Mouse (Mus musculus): Measurements from ENCODE around the gene Tspan31. TPM values are rescaled to one million over a fixed set of nuclear protein-coding genes. Genes with fewer than 3 reads are reported as not detected.
A peak's percentile ranks its signal among the peaks of the same experiment; 100 is the strongest.
"Not testable (repeated sequence)": the region's sequence is repeated elsewhere in the genome, so short reads cannot be mapped to it uniquely, and the experiment has no call there.

Tspan31 gene
- total RNA-seq, 1 experiment from 2014 or later, result 108 TPM

DNA sequence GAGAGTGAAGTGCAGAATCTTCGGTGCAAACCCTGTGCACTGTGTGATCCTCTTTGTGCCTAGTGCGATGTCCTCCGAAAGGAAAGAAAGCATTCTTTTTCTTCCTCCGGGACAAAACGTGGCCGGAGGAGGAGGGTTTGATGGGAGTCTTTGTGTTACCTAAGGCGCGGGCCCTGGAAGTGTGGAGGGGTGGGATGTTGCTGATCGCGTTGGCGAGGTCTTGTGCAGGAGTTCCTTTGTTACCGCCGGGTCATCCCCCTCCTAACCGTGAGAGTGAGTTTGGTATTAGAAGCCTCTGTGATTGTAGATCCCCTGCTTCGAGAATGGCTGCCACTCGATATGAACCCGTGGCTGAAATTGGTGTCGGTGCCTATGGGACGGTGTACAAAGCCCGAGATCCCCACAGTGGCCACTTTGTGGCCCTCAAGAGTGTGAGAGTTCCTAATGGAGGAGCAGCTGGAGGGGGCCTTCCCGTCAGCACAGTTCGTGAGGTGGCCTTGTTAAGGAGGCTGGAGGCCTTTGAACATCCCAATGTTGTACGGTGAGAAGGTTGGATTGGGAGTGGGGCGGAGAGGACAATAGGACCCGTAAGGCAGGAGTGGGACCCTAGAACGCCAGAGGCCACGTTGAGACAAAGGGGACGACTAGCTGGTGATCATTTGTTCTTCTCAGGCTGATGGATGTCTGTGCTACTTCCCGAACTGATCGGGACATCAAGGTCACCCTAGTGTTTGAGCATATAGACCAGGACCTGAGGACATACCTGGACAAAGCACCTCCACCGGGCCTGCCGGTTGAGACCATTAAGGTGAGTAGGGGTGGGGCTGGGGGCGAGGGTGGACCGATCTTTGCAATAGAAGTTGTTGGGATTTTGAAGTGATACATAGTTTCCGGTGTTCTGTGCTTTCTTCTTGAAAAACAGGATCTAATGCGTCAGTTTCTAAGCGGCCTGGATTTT lies 5.9 kb downstream of the Tspan31 start:
- no peak for DNase-seq

DNA sequence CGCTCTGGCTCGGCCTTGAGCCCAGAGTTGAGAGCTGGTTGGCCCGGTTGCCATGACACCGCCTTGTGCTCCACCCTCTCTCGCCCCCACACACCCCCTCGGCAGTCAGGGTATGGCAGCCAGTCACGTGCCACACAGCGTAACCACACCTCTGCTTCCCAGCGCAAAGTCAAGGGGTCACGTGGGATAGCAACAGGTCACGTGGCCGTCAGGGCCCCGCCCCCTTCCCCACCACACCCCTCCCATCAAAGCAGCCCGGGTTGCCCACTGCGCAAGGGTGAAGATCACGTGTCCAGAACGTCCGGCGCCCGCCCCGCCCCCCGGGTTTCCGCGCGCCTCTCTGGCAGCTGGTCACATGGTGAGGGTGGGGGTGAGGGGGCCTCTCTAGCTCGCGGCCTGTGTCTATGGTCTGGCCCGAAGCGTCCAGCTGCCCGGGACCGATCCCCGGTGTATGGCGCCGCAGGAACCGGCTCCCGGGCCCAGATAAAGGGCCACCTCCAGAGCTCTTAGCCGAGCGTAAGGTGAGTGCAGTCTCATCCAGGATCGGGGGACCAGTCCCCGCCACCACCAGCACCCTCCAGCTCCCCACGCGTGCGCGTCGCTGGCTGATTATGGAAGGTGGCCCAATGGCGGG lies 6.7 kb downstream of the Tspan31 start, which contains the start of gene Cdk4:
Cdk4 (plus strand) TSS at position 296 of the 634 bp plus-strand sequence.
- DNase-seq, result peak; percentile 99

DNA sequence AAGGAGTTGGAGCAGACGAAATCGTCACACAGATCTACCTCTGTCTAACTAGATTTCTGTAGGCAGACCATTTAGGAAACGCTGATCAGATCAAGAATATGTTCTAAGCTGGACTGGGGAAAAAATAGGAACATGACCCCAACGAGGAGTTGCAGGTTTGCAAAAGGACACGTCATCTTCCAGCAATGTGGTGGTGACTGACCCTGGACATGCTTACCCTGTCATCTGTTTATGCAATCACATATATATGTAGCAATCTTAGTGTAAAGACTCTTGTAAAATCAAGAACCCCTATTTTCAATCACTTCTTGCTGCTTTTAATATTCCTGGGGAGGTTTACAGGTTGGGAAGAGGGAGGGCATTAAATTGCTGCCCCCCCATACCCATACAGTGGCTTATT lies 7.6 kb downstream of the Tspan31 start:
- DNase-seq, result no peak

DNA sequence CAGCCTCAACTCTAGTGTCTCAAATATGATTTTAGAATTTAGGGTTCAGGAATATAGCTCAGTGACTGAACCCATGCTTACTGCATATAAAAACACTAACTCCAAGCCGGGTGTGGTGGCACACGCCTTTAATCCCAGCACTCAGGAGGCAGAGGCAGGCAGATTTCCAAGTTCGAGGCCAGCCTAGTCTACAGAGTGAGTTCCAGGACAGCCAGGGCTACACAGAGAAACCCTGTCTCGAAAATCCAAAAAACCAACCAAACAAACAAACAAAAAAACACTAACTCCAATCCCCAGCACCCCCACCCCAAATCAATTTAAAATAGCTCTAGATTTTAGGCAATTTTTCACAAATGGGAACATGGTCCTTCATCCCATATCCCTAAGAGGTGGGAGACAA lies 8.0 kb downstream of the Tspan31 start:
- DNase-seq, result not testable (repeated sequence)

DNA sequence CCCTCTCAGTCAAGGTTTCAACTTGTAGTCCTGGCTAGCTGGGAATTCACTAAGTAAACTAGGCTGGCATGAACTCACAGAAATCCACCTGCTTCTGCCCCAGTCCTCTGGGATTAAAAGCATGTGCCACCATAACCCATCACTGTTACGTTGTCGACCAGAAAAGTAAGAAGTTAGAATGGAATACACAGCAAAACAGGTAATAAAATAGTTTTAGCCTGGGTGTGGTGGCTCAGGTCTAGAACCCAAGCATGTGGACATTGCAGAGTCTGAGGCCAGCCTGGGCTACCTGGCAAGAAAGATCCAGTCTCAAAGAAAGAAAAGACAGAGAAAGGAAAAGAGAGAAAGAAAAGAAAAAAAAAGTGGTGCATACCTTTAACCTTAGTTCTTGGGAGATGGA lies 8.6 kb downstream of the Tspan31 start:
- no peak for DNase-seq

DNA sequence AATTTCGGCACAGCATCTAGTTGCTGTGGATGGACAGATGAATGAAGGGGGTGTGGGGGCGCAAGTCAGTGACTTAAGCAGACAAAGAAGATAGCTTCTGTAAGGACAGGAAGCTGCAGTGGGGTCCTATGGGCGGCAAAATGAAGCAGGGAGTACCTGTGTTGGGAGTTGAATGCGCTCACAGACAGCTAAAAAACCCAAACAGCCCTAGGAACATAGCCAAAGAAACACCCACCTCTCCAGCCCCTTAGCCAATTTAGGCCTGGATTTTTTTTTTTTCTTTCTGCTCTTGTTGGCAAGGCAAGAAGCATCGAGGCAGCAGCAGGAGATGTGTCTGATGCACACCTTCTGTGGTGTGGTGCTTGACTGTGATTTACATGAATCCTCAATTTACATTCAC lies 9.0 kb downstream of the Tspan31 start:
- no peak for DNase-seq

DNA sequence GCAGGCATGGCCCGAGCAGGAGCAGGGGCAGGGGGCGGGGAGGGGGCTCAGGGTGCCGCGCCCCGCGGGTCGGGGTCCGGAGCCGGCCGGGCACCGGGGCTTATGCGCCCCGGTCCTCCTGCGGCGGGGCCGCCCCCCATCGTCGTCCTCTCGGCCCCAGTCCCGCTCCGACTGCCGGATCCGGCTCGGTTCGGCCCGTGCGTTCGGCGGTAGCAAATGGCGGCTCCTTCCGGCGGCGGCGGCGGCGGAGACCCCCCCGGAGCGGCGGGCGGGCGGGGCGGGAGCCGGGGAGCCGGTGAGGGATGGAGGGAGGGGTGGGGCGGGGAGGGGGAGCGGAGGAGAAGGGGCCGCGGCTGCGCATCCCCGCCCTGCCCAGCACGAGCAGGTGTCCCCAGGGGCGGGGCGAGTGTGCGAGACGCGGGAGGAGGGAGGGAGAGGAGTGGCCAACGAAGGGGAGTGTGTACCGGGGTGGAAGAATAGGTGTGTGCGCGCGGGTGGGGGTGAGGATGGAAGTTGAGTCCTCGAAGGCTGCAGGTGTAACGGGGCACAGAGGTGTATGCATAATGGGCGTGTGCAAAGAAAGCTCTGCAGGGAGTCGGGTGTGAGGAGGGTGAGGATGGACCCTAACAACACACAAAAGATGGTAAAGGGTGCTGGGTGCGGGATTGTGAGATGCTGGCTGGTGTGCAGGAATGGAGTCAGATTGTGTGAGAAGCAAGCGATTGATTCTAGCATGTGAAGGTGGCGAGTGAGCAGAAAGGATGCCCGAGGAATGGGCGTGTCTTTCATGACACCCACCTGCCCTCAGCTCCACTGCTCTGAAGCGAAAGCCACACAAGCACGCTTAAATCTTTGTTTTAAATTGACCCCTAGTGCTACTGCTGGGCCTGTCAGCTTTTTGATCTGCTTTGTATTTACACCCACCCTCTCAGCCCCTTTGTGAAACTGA lies 9.8 kb downstream of the Tspan31 start, which contains the start of gene March9:
March9 (minus strand) TSS at position 217 of the 949 bp plus-strand sequence.
- peak; percentile 83 for DNase-seq

DNA sequence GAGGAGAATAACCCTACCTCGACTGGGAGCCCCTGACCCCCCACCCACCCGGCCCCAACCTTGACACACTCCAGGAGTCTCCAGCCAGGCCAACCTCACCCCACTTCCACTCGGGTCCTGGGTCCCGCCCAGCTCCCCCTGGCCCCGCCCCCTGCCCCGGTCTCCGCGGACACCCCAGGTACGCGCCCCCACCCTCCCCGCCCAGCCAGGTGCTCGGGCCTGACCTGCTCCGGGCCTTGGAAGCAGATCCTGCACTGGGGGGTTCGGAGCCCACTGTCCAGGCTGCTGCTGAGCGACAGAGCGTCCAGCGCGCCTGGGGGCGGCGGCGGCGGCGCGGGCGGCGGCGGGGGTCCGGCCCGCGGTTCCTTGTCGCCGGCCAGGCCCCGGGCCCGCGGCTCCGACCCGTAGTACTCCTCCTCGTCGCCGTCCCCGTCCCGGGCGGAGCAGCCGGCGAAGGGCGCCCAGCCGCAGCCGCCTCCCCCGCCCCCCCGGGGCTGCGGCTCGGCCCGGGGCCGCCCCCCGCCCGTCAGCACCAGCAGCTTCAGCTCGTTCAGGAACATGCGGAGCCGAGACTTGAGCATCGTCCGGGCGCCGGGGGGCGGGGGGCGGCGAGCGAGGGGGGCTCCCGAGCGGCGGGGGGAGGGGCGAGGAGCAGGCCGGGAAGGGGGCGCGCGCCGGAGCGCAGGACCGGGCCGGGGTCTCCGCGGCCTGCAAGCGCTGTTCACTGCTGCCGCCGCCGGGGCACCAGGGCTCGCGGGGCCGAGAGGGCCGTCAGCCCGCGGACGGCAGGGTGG lies 10.7 kb downstream of the Tspan31 start:
- peak; percentile 26 for DNase-seq

DNA sequence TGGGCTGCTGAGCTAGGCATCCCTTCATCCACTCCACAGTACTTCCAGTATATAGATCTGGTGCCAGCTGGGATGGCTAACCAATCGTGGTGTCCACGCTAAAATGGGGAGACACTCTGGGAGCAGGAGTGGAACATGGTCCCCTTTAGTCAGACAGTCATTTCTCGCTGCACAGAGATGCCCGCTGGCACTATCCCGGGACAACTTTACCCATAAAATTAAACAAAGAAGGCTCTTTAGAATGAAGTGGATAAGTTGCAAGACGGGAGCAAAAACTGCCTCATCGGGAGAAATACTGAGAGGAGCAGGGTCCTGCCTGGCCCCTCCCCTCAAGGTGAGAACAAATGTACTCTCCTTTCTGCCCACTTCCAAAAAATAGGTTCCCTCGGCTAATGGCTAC lies 11.4 kb downstream of the Tspan31 start:
- no peak for DNase-seq

DNA sequence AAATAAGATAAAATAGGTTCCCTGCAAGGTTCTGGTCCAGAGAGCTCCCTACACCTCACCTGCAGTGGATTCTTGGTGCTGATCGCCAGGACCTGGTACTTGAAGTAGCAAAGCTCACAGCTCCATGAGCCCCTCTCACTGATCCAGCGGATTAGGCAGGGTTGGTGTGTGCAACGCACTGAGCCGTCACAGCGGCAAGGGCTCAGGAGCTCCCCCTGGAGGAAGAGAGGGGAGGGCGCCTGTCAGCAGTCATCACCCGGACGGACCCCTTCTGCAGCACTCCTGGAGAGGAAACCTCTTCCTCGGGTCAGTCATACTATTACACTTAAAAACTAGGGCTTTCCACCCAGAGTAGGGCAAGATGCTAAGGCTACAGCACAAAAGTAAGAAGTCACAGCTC lies 11.9 kb downstream of the Tspan31 start:
- DNase-seq, result peak; percentile 80

DNA sequence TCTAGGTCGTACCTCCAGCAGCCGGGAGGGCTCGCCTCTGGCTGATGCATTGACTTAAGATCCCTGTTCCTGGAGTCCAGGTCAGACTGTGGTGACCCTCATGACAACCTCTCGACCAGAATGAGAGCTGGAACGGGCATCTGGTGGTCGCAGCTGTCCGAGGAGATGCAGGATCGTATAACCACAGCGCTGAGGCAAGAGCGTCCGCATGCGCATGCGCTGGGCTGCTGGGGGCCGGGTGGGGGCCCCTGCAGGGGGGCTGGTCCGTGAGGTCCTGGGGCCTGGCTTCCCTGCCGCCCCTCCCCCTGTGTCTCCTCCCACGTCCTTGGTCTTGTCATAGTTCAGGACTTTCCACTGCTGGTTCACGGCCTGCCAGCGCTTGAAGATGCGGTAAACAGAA lies 13.6 kb downstream of the Tspan31 start:
- DNase-seq, result no peak

DNA sequence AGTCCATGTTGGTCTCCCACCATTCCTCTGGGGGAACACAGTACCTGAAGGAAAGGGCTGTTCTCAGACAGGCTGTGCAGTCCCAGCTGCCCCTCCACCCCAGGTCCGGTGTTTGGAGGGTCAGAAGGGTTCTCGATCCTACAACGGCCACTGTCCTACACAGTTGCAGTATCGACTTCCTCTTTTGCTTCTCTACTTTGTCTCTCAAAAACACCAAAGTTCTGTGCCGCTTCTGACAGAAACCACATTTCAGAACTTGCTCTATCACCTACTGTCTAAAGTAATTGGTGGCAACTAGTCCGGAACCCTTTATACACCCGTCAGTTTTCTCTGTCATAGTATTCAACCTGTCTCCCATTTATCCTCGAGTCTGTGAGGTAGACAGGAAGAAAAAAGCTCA lies 14.7 kb downstream of the Tspan31 start:
- no peak for DNase-seq

DNA sequence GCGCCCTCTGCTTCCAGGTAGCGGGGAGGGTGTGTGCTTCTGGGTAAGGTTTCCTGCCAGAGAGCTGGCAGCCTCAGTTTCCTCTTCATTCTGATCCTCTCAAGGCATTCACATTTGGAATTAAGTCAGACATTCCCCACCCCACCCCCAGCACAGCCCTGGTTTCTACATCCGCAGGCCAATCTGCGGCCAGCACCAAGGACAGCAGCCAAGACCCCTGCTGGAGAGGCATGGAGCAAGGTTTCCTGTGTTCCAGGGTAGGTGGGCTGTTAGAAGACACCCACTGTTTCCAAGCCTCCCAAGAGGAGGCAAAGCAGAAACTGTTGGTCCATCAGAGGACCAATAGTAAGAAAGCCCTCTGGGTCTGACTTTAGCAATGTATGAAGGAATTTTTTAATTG lies 15.4 kb downstream of the Tspan31 start:
- no peak for DNase-seq

DNA sequence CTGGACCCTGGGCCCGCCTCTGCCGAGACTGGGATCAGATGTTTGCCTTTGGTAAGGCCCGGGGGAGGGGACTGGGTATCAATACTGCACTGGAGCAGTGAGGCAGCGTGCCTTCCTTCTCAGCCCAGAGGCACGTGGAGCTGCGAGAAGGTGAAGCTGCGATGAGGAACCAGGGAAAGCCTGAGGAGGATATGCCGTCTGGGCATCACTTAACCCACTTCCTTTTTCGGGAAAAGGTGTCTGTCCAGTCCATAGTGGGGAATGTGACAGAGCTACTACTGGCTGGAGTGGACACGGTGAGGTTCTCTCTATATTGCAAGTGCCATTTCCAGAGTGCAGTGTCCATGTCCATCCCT lies 20.0 kb downstream of the Tspan31 start:
- DNase-seq, result no peak

DNA sequence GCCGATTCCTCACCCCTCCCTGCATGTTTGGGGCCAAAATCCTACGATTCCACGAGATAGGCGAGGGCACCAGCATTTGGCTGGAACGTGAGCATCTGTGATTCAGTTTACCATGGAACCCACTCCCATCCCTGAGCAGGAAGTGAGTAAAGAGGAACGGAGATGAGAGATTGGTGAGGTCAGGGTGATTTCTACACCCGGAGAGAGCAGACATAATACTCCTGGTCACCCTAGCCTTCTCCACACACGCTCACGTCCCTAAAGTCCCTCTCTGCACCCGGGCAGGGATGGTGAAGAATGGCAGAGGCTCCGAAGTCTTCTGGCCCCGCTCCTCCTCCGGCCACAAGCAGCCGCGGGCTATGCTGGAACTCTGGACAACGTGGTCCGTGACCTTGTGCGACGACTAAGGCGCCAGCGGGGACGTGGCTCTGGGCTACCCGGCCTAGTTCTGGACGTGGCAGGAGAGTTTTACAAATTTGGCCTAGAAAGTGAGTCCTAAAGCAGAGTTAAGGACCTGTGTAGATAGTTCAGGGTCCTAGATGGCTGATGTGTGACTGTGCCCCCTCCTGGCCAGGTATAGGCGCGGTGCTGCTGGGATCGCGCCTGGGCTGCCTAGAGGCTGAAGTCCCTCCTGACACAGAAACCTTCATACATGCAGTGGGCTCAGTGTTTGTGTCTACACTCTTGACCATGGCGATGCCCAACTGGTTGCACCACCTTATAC lies 20.5 kb downstream of the Tspan31 start:
- DNase-seq, result peak; percentile 20

DNA sequence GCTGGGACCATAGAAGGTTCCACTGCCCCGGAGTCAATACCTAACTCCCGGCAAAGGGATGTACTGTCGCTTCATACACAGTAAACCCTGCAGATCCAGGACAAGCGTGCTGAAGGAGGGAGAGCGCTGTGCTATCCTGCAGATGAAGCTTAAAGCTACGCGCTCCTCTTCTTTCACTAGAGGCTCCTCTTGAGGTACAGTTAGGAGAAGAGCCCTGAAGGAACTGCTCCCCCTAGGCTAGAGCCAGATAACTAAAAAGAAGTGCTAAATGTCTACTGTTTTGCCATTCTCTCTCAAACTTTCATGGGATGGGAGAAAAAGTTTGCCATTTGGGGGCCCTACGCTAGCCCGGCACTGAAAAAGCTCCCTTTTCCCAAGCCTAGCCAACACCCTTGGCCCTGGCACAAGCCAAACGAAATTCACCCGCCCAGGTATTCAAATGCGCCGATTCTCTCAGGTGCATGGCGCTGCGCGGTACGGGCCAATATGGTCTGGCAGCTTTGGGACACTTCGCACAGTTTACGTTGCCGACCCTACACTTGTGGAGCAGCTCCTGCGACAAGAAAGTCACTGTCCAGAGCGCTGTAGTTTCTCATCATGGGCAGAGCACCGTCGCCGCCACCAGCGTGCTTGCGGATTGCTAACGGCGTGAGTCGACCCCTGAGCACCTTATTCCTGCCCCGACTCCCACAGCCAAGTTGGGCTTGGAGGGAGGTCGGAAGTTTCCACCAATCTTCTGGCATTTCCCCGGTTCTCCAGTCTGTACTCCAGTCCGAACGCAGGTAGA lies 21.3 kb downstream of the Tspan31 start:
- DNase-seq, result no peak

DNA sequence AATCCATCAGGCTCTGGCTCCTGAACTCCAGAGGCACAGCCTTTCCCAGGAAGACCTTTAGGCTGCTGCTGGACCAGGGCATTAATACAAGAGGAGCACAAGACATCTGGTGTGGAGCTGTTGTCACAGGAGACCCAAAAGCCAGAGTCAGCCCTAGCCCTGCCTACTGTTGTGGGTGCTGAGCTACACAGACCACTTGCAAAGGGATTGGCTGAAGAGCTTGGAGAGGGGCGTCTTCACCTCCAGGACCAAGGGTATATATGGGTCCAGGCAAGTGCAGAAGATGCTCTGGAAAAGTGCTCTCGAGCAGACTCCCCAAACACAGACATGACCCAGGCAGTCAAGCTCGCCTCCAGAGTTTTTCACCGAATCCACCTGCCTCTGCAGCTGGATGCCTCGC lies 22.1 kb downstream of the Tspan31 start, which contains the start of gene Cyp27b1:
Cyp27b1 (plus strand) TSS at position 297 of the 400 bp plus-strand sequence.
- no peak for DNase-seq

DNA sequence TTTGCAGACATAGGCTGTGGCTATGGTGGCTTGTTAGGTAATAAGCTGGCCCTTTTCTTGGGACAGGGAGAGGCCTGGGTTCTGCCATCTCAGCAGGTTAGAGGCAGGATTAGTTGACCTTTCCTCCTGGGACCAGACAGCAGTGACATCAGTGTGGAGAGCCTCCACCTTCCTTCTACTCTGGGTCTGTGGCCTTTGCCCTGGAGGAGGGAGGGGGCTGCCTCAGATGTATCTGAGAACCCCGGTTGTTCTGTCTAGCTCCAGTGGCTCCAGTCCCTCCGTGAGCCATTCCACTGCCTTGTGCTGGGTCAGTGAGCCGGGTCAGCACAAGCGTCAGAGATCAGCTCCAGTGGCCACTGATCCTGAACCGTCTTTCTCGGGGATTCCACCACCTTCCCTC lies 26.9 kb downstream of the Tspan31 start:
- no peak for DNase-seq

DNA sequence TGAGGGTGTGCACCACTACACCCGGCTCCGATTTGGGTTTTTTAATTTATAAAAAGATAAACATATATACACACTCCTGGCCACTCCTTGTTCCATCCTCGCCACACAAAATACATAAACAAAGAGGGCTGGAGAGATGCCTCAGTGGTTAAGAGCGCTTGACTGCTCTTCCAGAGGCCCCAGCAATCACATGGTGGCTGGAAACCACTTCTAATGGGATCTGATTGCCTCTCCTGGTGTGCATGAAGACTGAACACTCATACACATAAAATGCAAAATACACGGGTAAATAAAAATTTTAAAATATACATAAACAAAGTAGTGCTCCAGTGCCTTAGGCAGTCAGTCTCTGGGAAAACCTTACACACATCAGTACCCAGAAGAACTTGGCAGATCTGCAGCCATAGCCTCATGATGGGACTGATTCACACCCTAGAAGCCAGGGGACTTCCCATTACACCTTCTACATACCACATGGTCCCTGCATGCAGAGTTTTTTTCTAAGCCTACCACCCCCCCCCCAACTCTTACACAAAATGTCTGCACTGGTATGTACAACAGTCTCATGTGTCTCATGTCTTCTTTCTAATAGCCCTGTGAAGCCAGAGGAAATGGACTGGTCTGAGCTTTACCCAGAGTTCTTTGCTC lies 27.5 kb downstream of the Tspan31 start:
- DNase-seq, result no peak
